Mouse (Mus musculus) adrenal gland, adult 8-10 months (tissue): Measurements from ENCODE around the gene Trabd2b. TPM values are rescaled to one million over a fixed set of nuclear protein-coding genes. Genes with fewer than 3 reads are reported as not detected.

Source experiments
- DNase-seq: peaks from one replicate; pipeline ENCODE4 v3.0.0; 2022
- total RNA-seq, 4 experiments: library from RNA; stranded (reverse); gene quantifications; 2 replicates each; pipeline ENCODE4 v1.2.4; 2022

Gene Trabd2b
- total RNA-seq, 4 experiments from 2014 or later: 1.3 to 3.6 (median 1.8) TPM

- no peak for DNase-seq
These were observed 4.4 kb upstream of the Trabd2b start for GRCm38 (mm10) chr4:114401993-114402731.

- DNase-seq: peak; percentile 84
These were observed 706 bp upstream of the Trabd2b start for GRCm38 (mm10) chr4:114405682-114406354.

- DNase-seq: no peak
These were observed 992 bp downstream of the Trabd2b start for GRCm38 (mm10) chr4:114407516-114407915.

GRCm38 (mm10) chr4:114408298-114408697 lies 1.8 kb downstream of the Trabd2b start:
- no peak for DNase-seq

- no peak for DNase-seq
These were observed 2.5 kb downstream of the Trabd2b start for GRCm38 (mm10) chr4:114408890-114409480.

GRCm38 (mm10) chr4:114409511-114409910 lies 3.0 kb downstream of the Trabd2b start:
- no peak for DNase-seq

- no peak for DNase-seq
These were observed 3.5 kb downstream of the Trabd2b start for GRCm38 (mm10) chr4:114410026-114410425.

- DNase-seq: peak; percentile 13
These were observed 3.9 kb downstream of the Trabd2b start for GRCm38 (mm10) chr4:114410443-114410842.

GRCm38 (mm10) chr4:114410958-114411661 lies 4.6 kb downstream of the Trabd2b start:
- no peak for DNase-seq

- DNase-seq: no peak
These were observed 5.4 kb downstream of the Trabd2b start for GRCm38 (mm10) chr4:114411846-114412390.

GRCm38 (mm10) chr4:114415925-114416645 lies 9.6 kb downstream of the Trabd2b start:
- no peak for DNase-seq

- DNase-seq: no peak
These were observed 13.6 kb downstream of the Trabd2b start for GRCm38 (mm10) chr4:114420154-114420553.

GRCm38 (mm10) chr4:114423084-114423483 lies 16.6 kb downstream of the Trabd2b start:
- DNase-seq: no peak

- DNase-seq: no peak
These were observed 19.3 kb downstream of the Trabd2b start for GRCm38 (mm10) chr4:114425808-114426207.

- DNase-seq: no peak
These were observed 26.2 kb downstream of the Trabd2b start for GRCm38 (mm10) chr4:114432742-114433141.

- DNase-seq: no peak
These were observed 26.9 kb downstream of the Trabd2b start for GRCm38 (mm10) chr4:114433440-114433839.

GRCm38 (mm10) chr4:114434766-114435165 lies 28.2 kb downstream of the Trabd2b start:
- DNase-seq: no peak

- DNase-seq: no peak
These were observed 28.9 kb downstream of the Trabd2b start for GRCm38 (mm10) chr4:114435381-114435780.

GRCm38 (mm10) chr4:114438764-114439163 lies 32.2 kb downstream of the Trabd2b start:
- no peak for DNase-seq

GRCm38 (mm10) chr4:114442186-114442585 lies 35.7 kb downstream of the Trabd2b start:
- DNase-seq: no peak

GRCm38 (mm10) chr4:114442661-114443060 lies 36.1 kb downstream of the Trabd2b start:
- DNase-seq: no peak
